Mouse (Mus musculus): Measurements from ENCODE around the gene Tmem63c.

GRCm38 (mm10) chr12:86977833-86978232 lies 43.3 kb upstream of the Tmem63c start:
- TF ChIP-seq CTCF (IDR thresholded peaks at IDR 0.05) (no peak), EP300 (IDR thresholded peaks at IDR 0.05) (no peak)
